Mouse (Mus musculus): ENCODE data around the gene Cdkn2c. TPM values are rescaled to one million over a fixed set of nuclear protein-coding genes. Genes with fewer than 3 reads are reported as not detected.

Gene Cdkn2c
- polyA plus RNA-seq, 1 experiment from 2014 or later = 17.5 TPM

GRCm38 (mm10) chr4:109612596-109612995 lies 54.4 kb downstream of the Cdkn2c start:
- H3K27ac ChIP-seq = no peak overlapping the region
- no peaks in the 10 kb centered on the region for H3K36me3 ChIP-seq
- no peak for ATAC-seq (replicated peaks; ENCODE audit: insufficient number of reproducible peaks, insufficient read depth, low FRiP score, low read depth)
- no peaks in the 10 kb centered on the region for H3K9me3 ChIP-seq (replicated peaks)
- H3K4me3 ChIP-seq = no peak overlapping the region
- H3K9ac ChIP-seq = no peak overlapping the region
- no peak overlapping the region for H3K4me2 ChIP-seq
- H3K4me1 ChIP-seq (replicated peaks) = no peaks in the 10 kb centered on the region
- no peaks in the 10 kb centered on the region for H3K27me3 ChIP-seq
- 68% methylated on average over 4 of the region's 4 CpGs for WGBS

Other genes starting within 250 kb of the Cdkn2c start
- gene Rnf11, start 182.5 kb downstream of the Cdkn2c start, polyA plus RNA-seq (2015; fragmentation: Nextera tagmentation; extraction: Ambion mirVana) = 45.8 and 48.0 TPM in 2 replicates
- not detected in 2 replicates for gene 4930522H14Rik, start 135.9 kb downstream of the Cdkn2c start, polyA plus RNA-seq (2015; fragmentation: Nextera tagmentation; extraction: Ambion mirVana)
- 19.3 TPM in 2 replicates for gene Faf1, start 9.4 kb upstream of the Cdkn2c start, polyA plus RNA-seq (2015; fragmentation: Nextera tagmentation; extraction: Ambion mirVana)

All from heart, embryonic 15.5 days (tissue).